Mouse (Mus musculus) natural killer cell, adult 2 months (primary cell): Measurements from ENCODE around the gene Klhl3.

Experiments used
- DNase-seq, 2 experiments: peaks; one replicate each; pipeline ENCODE4 v3.0.0; 2022; ENCODE audit warnings: low spot score in 2 of 2

Klhl3 gene

DNA sequence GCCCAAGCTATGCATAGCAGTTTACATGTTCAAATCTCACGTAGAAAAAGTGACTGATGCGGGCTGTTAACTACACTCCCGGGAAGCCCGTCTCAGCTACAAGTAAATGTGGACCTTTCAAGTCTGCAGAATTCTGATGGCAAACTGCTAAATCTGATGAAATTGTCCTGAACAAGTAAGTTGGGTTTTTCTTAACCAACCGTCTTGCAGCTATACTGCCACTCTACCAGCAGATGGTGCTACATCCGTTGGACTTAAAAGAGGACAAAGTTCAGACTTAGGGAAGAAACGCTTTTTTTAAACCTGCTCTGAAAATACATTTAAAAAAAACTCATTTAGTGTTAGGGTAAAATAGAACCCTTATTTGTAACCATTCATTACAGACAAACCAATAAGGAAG is 12.7 kb upstream of the Klhl3 start:
- peak; percentile 56 to 62 for DNase-seq

DNA sequence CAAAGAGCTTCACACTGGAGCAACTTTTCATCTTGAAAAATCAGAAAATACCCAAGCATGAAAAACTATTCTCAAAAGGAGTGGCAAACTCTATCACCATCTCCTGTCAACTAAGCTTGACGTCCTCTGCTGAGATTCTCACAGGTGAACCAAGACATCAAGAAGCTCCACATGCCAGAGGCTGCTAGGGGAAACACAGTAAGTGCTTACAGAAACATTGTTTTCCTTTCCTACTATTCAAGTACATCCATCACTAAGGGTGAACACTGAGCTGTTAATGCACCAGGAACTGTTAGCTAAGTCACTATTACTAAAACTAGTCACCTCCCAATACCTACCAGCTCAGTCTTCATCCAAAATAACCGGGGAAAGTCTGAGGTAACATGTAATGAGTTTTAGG is 11.6 kb upstream of the Klhl3 start:
- DNase-seq, result no peak

DNA sequence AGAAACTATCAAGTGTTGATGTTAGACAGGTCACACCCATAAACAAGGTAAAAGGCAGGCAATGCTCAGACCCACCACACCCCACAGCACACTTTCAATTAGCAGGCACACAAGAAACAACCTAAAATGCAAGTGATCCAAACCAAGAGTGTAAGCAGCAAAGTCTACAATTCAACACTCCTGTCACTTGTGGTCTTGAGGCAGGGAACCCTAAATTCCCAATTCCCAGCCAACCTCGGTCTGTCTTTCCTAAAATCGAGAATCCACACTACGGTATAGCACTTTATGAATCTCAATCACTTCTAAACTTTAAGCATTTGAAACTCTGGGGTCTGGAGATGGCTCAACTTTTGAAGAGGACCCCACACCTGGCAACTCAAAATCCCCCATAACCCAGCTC is 10.9 kb upstream of the Klhl3 start:
- DNase-seq, result no peak

DNA sequence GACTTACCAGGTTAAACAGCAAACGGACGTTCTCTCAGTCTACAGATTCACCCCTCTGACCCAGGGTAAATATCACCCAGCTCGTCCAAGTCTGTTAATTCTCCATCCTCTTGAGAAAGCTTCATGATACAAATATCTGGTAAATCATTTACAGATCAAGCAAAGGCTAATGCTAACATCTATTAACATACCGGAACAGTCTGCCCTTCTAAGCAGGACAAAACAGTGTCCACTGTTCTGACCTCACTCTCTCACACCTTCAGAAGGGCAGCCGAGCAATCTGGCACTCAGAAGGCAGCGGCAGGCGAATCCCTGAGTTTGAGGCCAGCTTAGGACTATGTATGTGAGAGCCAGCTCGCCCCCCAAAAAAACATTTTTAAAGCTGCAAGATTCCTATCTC is 10.0 kb upstream of the Klhl3 start:
- DNase-seq, result no peak

DNA sequence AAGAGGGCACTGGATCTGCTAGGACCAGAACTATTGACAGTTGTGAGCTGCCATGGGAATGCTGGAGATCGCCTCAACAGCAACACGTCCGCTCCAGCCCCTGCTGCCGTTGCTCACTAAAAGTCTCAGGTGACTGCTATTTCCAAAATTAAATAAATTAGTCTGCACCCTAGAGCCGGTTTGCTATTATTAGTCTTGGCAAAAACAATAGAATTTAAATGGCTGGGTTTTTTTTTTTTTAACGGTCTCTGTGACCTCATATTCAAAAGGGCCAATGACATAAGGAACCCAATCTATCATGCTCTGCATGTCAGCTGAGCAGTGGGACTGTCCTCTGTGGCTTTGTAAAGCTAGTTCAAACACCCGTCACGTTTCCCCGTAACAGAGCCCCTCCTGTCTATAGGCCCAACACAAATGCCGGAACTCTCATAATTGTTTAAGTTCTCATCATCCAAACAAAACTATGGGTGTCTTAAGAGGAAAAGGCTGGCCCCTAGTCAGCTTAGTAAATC is 9.4 kb upstream of the Klhl3 start:
- no peak for DNase-seq

DNA sequence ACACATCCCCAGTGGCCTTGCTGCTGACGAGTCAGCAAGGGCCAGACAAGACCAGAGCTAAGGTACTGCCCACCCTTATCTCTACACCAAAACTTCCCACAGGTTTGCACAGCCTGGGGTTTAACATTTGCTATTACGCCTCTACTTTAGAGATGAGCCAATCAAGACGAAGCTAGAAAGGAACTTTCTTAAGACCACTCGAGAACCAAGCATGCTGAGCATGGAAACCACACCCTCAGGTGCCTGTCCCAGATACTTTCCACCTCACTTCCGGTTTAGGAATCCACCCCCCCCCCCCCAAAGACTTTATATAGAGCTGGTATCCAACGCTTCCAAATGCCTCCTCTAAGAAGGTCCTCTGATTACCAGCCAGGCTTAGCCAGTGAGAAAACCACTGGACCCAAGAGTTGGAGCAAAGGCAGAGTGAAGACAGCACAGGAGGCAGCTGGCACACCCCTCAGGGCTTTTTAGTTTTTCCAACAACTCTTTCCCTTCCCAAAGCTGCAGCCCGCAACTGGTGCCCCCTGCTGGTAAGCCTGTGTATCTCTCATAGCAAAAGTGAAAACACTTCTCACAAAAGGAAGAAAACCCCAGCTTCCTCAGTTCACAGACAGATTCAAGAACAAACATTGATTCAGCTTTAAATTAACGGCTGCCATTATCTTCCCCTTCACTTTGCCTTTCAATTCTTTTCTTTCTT is 4.1 kb upstream of the Klhl3 start:
- peak; percentile 33 to 65 for DNase-seq

DNA sequence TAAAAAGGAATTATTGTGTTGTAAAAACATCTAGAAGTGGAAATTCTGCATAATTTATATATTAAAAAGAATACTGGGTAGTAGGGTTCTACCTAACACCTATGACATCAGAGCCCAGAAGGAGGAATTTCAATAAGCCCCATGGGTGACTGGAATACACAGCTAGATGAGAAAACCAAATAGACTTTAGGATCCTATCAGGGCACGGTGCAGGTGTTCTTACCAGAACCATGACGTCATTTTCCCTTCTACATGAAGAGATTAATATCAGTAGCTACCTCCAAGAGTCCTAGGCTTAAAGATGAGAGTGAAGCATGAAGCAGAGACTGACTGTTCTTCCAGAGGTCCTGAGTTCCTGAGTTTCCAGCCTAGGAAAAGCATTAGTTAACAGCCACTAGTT is 3.4 kb upstream of the Klhl3 start:
- DNase-seq, result no peak

DNA sequence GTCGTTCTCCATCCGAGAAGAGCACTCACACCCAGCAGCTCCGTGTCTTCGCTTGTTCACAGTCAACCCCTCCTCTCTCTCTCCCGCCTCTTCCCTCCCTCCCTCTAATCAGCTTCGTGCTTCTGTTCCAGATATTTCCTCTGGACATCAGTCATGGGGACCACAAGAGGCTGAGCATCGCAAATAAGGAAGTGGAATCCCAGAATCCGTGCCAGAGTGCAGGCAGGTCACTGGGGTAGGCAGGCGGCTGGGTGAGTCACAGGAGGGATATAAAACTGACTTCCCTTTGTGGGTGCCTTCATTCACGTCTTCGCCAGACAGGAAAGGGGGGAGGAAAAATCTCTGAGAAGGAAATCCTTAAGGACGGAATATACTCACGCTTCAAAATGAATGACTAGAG is 1.8 kb upstream of the Klhl3 start:
- no peak for DNase-seq

DNA sequence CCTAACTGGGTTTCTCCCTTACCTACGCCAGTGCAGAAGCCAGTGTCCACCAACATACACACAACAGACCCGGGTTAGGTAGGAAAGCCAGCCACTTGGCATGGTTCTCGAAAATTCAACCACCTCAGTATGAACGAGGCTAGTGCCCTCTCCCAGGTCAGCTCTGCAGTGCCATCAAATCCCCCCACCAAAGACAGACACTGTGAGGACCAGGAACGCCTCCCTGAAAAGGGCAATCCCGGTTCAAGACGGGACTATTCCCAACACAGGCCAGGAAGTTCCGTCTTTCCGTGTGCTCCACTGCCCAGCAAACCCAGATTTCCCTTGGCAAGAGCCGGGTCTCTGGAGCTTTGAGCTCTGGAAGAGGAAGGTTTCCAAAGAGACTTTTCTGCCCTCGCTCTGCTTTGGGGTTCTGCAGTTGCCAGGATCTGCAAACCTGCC is 771 bp downstream of the Klhl3 start:
- DNase-seq, result no peak

DNA sequence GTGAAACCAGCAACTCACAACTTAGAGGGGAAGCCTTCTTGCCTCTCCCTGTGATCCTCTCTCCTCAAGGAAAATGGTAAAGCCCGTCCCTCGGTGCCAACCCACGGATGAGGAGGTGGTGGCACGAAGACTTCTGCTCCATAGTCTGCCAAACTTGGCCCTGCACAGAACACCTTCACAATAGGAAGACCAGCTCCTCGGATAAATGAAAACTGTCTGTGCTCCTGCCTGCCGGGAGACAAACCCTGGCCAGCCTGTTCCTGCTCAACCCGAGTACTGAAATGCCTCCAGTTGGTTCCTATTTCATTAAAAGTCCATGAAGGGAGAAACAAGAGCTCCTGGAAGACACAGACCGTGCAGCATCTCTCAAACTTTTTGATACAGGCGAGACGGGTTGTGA is 1.2 kb downstream of the Klhl3 start:
- DNase-seq, result no peak

DNA sequence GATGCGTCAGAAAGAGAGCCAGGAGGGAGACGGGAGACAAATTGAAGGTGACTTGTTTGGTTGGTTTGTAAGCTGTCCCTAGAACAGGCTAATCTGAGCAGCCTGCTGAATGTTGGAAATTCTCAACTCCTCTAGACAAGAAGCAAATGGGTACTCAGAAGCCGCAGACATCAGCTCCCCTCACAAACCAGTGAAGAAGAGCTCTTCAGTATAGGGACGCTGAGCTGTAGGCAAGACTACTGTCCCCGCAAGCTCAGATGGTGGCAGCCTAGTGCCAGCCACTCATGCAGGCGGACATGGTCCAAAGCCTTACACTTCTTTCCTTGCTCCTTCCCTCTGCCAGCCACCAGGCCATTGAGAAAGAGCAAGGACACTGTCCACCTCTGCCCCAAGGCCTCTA is 2.1 kb downstream of the Klhl3 start:
- DNase-seq, result no peak

DNA sequence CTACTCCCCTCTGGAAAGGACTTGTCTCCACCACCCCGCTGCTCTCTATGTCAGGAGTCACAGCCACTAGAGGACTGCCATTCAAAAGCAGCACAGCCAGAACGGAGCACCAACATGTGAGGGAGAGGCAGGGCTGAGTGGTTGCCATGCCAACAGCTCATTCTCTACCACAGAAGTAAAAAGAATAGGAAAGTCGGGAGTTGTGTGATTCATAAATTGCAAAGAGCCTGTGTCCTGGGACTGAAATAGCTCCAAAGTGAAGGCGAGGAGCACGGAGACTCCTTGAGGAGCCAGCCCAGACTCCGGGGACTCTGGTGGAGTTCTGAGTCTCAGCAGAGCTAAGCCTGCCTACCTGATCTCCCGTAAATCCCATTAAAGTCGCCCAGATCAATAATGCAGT is 22.7 kb downstream of the Klhl3 start:
- DNase-seq, result no peak

DNA sequence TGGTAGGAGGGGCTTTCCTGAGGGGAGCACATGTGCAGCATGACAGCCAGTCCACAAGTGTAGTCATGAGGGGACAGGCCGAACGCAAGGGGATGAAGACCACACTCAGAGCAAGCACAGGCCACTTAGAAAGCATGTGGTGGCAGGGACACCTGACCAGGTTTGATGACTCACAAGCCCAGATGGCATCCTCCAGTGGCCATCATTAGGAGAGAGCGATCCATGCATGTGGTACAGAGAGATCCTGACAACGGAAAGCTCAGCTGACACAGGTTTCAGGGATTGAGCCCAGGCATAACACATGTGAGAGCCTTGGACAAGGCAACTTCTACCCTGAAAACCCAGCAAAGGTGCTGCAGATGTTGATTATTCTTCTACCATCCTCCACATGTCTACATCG is 29.0 kb downstream of the Klhl3 start:
- DNase-seq, result no peak

DNA sequence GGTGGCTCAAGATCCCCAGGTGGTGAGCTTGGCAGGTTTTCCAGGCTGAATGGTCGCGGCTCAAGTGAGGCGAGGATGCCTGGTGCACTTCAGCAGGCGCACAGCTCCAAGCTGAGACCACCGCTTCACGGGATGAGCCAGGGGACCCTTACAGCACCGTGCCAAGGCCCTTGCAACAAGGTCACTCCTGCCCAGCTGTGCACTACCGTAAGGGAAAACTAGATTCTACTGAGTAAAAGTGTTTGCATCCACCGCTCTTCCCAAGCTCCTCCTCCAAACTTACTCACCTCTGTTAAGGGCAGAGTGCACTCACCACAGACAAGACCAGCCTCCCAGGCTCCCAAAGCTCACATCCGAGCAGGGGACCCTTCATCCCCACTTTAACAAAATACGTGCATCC is 29.9 kb downstream of the Klhl3 start:
- DNase-seq, result no peak

DNA sequence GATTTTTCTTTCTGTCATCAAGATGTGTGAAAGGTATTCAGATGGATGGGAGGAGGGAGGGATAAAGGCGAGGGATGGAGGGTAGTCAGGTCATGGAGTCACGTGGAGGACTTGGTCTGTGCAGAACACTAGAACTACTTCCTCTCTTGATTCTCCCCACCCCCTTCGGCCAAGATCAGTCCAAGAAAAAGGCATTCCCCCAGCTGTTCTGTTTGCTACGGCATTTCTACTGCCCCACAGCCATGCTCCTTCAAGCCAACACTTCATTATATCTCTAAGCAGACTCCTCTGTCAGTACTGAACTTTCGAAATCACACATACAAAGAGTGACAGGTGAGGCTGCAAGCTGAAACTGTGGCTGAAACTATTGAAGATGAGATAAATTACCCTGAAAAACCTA is 30.3 kb downstream of the Klhl3 start:
- no peak for DNase-seq

DNA sequence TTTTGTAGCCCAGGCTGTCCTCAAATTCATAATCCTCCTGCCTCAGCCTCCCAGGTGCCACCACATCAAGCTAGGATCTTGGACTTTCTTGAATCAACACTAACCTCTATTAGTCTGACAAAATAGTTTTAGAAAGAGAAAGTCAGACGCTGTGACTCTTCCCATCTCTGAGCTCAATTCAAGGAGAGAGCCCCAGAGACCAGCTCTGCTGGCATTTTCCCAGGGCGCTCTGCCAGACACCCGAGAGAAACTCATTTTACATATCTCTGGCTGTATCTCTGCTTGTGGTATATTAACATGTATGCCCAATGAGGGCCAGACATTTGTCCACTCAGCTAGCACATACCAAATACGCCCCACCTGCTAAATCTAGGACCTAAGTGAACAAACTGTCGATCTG is 35.0 kb downstream of the Klhl3 start:
- no peak for DNase-seq

DNA sequence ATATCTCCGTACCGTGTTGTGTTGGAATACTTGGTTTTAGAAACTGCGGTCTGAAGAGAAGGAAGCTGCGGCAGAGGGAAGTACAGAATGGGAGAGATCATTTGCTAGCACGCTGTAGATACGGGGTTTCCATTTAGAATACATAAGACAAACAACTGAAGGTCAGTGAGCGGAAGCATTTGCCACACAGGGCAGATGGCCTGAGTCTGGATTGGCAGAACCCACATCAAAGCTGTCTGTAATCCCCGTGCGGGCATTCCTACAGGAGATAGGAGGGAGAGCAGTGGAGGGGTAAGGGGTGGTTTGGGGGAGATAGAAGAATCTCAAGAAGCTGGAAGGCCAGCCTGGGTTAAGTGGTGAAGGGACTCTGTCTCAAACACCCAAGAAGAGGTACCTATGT is 38.5 kb downstream of the Klhl3 start:
- no peak for DNase-seq

DNA sequence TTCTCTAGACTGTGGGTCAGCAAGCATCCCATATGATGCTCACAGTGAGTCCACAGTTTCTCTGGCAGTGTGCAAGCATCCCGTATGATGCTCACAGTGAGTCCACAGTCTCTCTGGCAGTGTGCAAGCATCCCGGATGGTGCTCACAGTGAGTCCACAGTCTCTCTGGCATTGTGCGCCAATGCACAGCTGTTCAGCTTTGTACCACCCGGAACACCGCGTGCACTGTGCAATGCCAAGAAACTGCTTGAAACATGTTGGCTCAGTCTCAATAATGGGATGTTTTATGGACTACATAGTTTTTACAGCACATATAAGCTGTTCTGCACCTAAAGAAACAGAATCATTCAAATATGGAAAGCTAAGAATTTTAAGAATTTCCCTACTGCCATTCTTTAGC is 38.9 kb downstream of the Klhl3 start:
- DNase-seq, result no peak

DNA sequence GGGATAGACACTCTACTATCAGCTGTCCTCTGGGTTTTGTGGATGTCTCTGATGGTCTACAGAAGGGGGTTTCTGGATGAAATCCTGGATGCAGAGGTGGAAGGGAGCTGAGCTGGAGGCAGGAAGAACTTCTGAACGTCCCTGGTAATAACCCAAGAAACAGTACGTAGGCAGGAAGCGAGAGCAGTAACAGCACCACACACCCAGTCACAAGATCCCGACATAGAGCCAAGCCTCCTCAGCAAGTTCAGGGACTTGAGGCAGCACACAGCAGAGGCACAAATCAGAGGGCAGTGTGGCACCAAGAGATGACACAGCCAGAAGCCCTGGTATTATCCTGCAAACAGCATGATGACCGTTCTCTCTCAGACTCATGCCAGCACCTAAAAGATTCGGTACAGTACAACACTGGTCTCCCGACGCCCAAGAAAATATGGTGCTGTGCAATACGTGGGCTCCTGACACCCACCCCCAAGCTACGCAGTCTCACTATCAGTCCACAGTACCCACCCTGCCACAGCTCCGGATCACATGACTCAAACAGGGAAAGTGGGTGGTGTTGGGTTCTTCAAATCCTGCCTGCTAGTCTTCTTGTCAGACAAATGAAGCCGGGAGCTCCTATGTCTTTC is 40.0 kb downstream of the Klhl3 start:
- DNase-seq, result no peak

DNA sequence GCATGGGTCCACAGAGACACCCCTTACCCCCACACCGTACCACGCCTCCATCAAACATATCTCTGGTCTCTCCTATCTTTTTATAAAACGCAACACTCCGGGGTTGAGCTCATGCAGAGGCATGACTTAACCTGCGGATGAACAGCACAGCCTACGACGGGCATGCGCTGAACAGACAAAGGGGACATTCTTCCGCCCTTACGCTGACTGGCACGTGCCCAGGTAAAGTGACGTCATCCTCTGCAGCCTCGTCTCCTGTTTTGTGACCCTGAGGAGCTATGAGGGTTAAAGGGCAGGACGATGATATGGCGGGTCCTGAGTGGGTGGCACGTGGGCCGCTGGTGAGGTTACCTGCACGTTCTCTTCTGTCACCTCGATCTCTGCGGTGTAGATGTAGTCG is 42.2 kb downstream of the Klhl3 start:
- DNase-seq, result no peak

DNA sequence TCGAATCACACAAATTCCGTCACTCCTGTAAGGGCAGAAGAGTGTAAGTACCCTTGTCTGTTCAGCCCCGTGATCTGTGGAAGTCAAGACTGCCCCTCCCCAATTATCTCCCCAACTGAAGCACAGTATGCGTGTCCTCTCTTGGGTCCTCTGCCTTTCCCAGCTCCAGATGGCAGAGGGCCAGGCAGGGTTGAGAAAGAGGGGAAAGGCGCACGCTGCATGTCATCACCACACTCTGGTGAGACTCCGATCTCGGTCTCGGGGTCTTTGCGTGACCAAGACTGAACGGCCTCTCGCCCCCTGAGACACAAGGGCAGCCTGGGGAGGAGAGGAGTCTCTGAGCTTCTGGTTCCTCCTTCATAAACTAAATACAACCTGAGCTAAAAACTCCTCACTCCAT is 42.9 kb downstream of the Klhl3 start:
- DNase-seq, result no peak

DNA sequence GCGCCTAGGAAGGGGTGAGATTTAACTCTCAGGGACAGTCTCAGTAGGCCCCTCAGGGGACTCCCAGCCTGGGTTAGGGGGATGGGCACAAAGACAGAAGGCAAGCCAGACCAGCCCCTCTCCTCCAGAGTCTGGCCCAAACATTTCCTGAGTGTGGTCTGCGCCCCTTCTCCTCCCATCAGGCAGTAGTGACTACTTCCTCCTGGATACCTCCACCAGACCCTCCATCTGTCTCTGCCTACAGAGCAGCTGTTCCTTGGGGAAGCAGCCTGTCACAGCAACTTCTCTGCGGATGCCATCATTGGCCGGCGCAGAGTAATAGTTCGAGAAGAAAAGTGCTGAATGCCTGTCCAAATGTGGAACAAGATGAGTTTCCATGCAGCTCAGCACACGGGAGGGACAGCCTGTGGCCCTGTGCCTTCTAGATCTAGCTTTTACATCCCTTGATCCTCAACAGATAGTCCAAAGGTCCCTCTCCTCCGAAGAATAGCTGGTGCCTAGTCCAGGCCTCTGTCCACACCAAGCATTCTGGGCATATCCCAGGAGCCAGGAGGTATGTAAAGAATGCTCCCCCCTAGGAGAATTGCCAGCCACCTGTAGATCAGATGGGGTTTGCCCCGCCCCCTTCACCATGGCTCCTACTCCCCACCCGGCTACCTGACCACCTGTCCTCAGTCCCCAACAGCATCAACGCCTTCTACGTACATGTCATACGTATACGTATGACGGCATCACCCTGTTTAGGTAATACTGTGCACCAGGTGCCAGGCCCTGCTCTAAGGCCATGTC is 44.8 kb downstream of the Klhl3 start:
- no peak for DNase-seq

DNA sequence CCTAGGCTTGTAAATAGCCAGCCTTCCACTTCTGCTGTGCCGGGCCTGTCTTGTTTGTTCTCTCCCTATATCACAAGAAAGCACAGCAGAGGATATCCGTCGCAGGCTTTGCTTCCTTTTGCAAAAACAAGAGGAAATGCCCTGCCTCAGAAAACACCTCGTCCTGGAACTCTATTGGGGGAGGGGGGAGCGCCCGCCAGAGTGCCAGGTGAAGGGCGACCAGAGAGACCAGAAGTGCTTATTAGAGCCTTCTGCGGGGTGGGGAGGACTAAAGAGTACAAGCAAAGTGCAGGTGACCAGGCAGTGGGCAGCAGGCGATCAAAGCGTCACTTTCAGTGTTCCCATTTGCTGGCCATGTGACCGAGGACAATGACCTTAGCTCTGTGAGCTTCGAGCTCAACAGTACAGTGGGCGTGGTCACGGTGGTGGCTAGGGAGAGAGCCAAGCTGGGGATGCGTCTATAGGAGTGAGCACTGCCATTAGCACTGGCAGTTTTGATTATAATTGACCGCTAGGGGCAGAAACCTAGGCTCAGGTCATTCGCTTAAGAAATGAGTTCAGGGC is 45.8 kb downstream of the Klhl3 start:
- peak; percentile 63 to 66 for DNase-seq
